Mouse (Mus musculus): ENCODE results near the gene Itga9. TPM values are rescaled to one million over a fixed set of nuclear protein-coding genes. Genes with fewer than 3 reads are reported as not detected.

Itga9 gene
- polyA plus RNA-seq, 1 experiment: not detected

DNA sequence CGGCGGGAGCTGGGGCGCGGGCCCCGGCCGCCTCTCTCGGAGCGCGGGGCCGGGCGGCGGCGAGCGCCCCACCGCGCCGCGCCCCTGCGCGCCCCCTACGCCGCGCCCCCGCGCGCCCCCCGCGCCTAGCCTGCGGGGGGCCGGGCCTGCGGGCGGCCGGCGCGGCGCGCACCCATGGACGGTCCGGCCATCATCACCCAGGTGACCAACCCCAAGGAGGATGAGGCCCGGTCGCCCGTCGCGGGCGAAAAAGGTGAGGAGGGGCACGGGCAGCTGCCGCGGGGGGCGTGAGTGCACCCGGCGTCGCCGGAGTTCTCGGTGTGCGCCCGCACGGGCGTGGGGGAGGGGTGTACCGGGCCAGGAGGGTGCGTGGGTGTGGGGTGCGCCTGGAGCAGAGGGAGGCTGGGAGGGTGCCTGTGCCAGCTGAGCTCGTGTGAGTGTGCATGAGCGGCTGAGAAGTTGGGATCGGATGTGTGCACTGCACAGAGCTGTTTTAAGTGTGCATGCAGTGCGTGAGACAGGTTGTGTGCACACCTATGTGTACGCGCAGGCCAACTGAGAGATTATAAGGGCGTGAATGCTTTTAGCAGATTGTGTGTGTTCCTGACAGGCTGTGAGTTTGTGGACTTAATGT lies 320.3 kb downstream of the Itga9 start:
- H3ac ChIP-seq (ENCODE audit: control insufficient read depth, insufficient read length, low read depth): peak overlapping the region; percentile 69
- no peaks in the 10 kb centered on the region for H3K27me3 ChIP-seq (ENCODE audit: control insufficient read depth, insufficient read depth, insufficient read length)
- peak overlapping the region; percentile 33 for H3K4me3 ChIP-seq (ENCODE audit: insufficient read depth, poor library complexity, severe bottlenecking)
- H3K79me3 ChIP-seq (ENCODE audit: low read depth): peaks cover 1% of the 10 kb centered on the region
- no peaks in the 10 kb centered on the region for H3K36me3 ChIP-seq (ENCODE audit: control insufficient read depth, insufficient read depth)
- TF ChIP-seq CTCF (IDR thresholded peaks at IDR 0.05; ENCODE audit: control insufficient read depth, insufficient read depth, insufficient read length) (no peak), FOSL1 (IDR thresholded peaks at IDR 0.05; ENCODE audit: insufficient read depth, low read length, poor library complexity, severe bottlenecking) (no peak), MAX (IDR thresholded peaks at IDR 0.05) (no peak), MYOG (IDR thresholded peaks at IDR 0.05; ENCODE audit: control insufficient read depth, extremely low read depth, insufficient read length) (no peak)
- peaks cover 27% of the 10 kb centered on the region for H3K79me2 ChIP-seq (ENCODE audit: control insufficient read depth, insufficient read depth)

GRCm38 (mm10) chr9:118927501-118927900 lies 321.0 kb downstream of the Itga9 start:
- Histone ChIP-seq H3K27me3 (ENCODE audit: control insufficient read depth, insufficient read depth, insufficient read length) (no peaks in the 10 kb centered on the region), H3K36me3 (ENCODE audit: control insufficient read depth, insufficient read depth) (no peaks in the 10 kb centered on the region), H3K79me3 (ENCODE audit: low read depth) (peaks cover 1% of the 10 kb centered on the region), H3K4me3 (ENCODE audit: insufficient read depth, poor library complexity, severe bottlenecking) (no peak overlapping the region), H3K79me2 (ENCODE audit: control insufficient read depth, insufficient read depth) (peaks cover 27% of the 10 kb centered on the region), H3ac (ENCODE audit: control insufficient read depth, insufficient read length, low read depth) (no peak overlapping the region)
- TF ChIP-seq FOSL1 (IDR thresholded peaks at IDR 0.05; ENCODE audit: insufficient read depth, low read length, poor library complexity, severe bottlenecking) (no peak), CTCF (IDR thresholded peaks at IDR 0.05; ENCODE audit: control insufficient read depth, insufficient read depth, insufficient read length) (no peak), USF1 (IDR thresholded peaks at IDR 0.05; ENCODE audit: low read depth) (no peak)

- TF ChIP-seq MAX (IDR thresholded peaks at IDR 0.05): no peak
- no peak for TF ChIP-seq USF1 (IDR thresholded peaks at IDR 0.05; ENCODE audit: low read depth)
- TF ChIP-seq MYOG (IDR thresholded peaks at IDR 0.05; ENCODE audit: control insufficient read depth, extremely low read depth, insufficient read length): no peak
- no peak for TF ChIP-seq CTCF (IDR thresholded peaks at IDR 0.05; ENCODE audit: control insufficient read depth, insufficient read depth, insufficient read length)
- no peaks in the 10 kb centered on the region for H3K36me3 ChIP-seq (ENCODE audit: control insufficient read depth, insufficient read depth)
- H3K4me3 ChIP-seq (ENCODE audit: insufficient read depth, poor library complexity, severe bottlenecking): no peak overlapping the region
- H3ac ChIP-seq (ENCODE audit: control insufficient read depth, insufficient read length, low read depth): no peak overlapping the region
- peaks cover 1% of the 10 kb centered on the region for H3K79me3 ChIP-seq (ENCODE audit: low read depth)
- H3K79me2 ChIP-seq (ENCODE audit: control insufficient read depth, insufficient read depth): peaks cover 27% of the 10 kb centered on the region
- no peaks in the 10 kb centered on the region for H3K27me3 ChIP-seq (ENCODE audit: control insufficient read depth, insufficient read depth, insufficient read length)
Observed at GRCm38 (mm10) chr9:118928007-118928406, 321.5 kb downstream of the Itga9 start.

- H3K79me2 ChIP-seq (ENCODE audit: control insufficient read depth, insufficient read depth): peaks cover 27% of the 10 kb centered on the region
- H3K79me3 ChIP-seq (ENCODE audit: low read depth): peaks cover 1% of the 10 kb centered on the region
- TF ChIP-seq MYOD1 (IDR thresholded peaks at IDR 0.05; ENCODE audit: control insufficient read depth, insufficient read length, low read depth): no peak
- no peak for TF ChIP-seq MYOG (IDR thresholded peaks at IDR 0.05; ENCODE audit: control insufficient read depth, extremely low read depth, insufficient read length)
- TF ChIP-seq FOSL1 (IDR thresholded peaks at IDR 0.05; ENCODE audit: insufficient read depth, low read length, poor library complexity, severe bottlenecking): no peak
- no peak for TF ChIP-seq CTCF (IDR thresholded peaks at IDR 0.05; ENCODE audit: control insufficient read depth, insufficient read depth, insufficient read length)
- no peak for TF ChIP-seq MAX (IDR thresholded peaks at IDR 0.05)
- TF ChIP-seq USF1 (IDR thresholded peaks at IDR 0.05; ENCODE audit: low read depth): no peak
- TF ChIP-seq CEBPB (IDR thresholded peaks at IDR 0.05; ENCODE audit: low read depth): no peak
- H3K27me3 ChIP-seq (ENCODE audit: control insufficient read depth, insufficient read depth, insufficient read length): no peaks in the 10 kb centered on the region
- H3ac ChIP-seq (ENCODE audit: control insufficient read depth, insufficient read length, low read depth): no peak overlapping the region
- H3K36me3 ChIP-seq (ENCODE audit: control insufficient read depth, insufficient read depth): no peaks in the 10 kb centered on the region
- no peak overlapping the region for H3K4me3 ChIP-seq (ENCODE audit: insufficient read depth, poor library complexity, severe bottlenecking)
Observed at GRCm38 (mm10) chr9:118928656-118929055, 322.2 kb downstream of the Itga9 start.

GRCm38 (mm10) chr9:118930611-118931010 lies 324.1 kb downstream of the Itga9 start:
- Histone ChIP-seq H3K79me3 (ENCODE audit: low read depth) (peaks cover 3% of the 10 kb centered on the region), H3K4me3 (ENCODE audit: insufficient read depth, poor library complexity, severe bottlenecking) (no peak overlapping the region), H3K27me3 (ENCODE audit: control insufficient read depth, insufficient read depth, insufficient read length) (no peaks in the 10 kb centered on the region), H3ac (ENCODE audit: control insufficient read depth, insufficient read length, low read depth) (no peak overlapping the region), H3K79me2 (ENCODE audit: control insufficient read depth, insufficient read depth) (peaks cover 30% of the 10 kb centered on the region), H3K36me3 (ENCODE audit: control insufficient read depth, insufficient read depth) (no peaks in the 10 kb centered on the region)
- TF ChIP-seq MYOD1 (IDR thresholded peaks at IDR 0.05; ENCODE audit: control insufficient read depth, insufficient read length, low read depth): no peak

DNA sequence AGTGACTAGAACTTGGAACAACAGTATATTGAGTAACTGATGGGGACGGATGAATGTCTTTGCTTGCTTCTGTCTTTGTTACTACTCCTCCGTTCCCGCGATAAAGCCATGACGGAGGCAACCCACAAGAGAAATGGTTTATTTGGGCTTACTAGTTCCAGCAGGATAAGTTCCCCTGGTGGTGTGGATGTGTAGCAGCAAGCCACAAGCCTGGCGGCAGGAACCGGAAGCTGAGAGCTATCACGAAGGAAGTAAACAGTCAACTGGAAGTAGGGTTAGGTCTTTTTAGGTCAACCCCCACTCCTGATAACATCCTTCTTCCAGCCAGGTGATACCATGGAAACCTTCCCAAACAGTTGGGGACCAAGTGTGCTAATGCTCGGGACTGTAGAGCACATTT lies 327.3 kb downstream of the Itga9 start:
- no peak for TF ChIP-seq USF1 (IDR thresholded peaks at IDR 0.05; ENCODE audit: low read depth)
- no peak overlapping the region for H3ac ChIP-seq (ENCODE audit: control insufficient read depth, insufficient read length, low read depth)
- H3K79me2 ChIP-seq (ENCODE audit: control insufficient read depth, insufficient read depth): peaks cover 16% of the 10 kb centered on the region
- peaks cover 8% of the 10 kb centered on the region for H3K79me3 ChIP-seq (ENCODE audit: low read depth)
- H3K36me3 ChIP-seq (ENCODE audit: control insufficient read depth, insufficient read depth): no peaks in the 10 kb centered on the region
- H3K27me3 ChIP-seq (ENCODE audit: control insufficient read depth, insufficient read depth, insufficient read length): no peaks in the 10 kb centered on the region
- no peak overlapping the region for H3K4me3 ChIP-seq (ENCODE audit: insufficient read depth, poor library complexity, severe bottlenecking)
